Mouse (Mus musculus) left cerebral cortex, adult 8-10 months (tissue): ENCODE measurements at regions not wholly inside any gene's neighbourhood (a gene's known extent, or its start where the extent isn't known, plus 50 kb on each side); places are given as distances from the start of the nearest gene placed in this dataset.

Source experiments
- DNase-seq, 2 experiments: peaks; one replicate each; pipeline ENCODE4 v3.0.0; 2022; ENCODE audit warnings: low spot score in 2 of 2

DNA sequence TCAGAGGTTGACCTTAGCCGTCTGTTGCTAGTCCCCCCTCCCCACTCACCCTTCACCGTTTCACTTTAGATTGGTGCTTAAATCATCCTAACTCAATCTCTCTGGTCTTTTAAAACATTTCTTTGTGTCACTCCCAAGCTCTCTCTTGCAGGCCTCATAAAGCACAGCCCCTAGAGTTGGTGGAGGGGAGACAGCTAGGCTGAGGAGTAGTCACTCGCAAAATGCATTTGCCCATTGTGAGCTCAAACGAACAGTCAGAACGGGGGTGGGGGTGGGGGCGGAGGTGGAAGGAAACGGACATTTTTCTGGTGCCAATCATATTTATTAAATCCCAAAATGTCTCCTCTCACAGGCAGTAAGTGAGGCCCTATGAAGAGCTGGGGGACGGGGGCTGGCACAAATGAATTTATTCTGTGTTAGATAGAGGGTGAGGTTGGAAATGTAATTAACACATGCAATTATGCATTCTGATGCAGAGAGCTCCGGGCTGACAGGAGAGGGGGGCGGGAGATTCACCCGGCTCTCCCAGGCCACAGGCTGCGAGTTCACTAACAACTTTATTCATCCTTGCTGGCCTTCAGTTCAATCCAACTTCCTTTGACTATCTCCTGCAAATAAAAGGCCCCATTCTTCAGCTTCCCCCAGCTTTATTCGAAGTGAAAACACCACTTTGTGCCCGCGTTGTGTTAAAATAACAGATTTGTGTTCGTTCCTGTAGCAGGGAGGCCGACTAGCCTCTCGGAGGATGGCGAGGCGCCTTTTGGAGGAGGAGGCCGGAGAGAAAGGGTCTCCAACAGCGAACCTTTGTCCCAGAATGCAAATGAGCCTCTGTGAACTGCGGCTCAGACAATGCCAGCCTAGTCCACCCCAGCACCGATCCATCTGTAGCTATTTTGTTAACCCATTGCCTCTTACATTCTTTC is 223.7 kb upstream of the Irx5 start:
- DNase-seq, result peak; percentile 3 to 30

DNA sequence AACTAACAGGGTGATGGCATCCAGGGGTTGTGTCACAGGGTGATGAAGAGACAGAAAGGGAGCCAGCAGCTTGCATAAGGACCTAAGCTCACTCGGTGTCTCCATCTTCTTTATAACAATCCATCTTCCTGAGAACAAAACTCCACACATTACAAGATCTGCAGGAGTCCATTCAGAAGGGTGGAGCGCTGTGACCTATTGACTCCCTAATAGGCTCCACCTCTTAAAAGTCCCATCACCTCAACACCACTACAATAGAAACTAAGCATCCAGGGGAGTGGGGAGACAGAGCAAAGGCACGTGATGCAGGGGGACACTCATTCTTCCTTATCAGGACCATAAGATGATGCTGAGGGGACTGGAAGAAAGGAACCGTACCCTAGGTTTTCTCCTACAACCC is 224.5 kb upstream of the Irx5 start:
- no peak for DNase-seq

DNA sequence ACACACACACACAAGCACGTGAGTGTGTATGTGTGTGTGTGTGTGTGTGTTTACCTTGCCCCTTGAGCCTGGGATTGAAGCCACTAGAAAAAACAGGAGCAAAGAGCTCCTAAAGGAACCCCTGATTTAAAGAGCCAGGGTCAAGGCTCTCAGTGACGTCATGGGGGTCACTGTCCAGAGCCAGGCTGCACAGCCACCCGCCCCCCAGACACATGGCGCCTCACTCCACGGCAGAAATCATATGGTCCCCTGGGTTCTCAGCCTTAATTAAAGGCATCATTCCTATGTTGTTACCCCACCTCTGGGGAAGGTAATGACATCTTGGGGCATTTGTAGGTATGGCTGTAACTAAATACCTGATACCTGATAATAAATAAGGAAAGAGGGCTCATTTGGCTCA is 224.9 kb upstream of the Irx5 start:
- DNase-seq, result no peak

DNA sequence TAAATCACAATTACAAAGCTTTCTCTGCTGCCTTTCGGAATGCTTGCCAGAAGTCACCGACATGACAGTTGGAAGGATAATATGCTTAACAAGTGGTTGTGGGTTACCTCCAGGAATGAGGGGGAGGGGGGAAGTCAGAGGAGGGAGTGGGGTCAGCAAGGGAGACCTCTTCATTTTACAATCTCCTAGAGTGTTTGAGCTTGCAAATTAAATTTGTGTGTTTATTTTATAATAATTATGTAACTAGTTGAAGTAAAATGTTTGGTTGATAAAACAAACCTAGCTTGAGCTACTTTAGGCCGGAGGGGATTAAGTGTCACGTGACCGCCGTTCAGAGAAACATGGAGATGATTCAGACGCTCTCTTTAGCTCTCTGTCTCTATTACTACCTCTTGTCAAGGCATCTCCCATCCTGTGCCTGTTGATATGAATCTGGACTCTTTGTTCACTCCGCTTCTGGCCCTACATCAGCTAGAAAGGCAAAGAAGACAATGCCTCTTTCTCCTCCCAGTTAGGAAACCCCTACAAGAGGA is 227.3 kb upstream of the Irx5 start:
- no peak for DNase-seq

DNA sequence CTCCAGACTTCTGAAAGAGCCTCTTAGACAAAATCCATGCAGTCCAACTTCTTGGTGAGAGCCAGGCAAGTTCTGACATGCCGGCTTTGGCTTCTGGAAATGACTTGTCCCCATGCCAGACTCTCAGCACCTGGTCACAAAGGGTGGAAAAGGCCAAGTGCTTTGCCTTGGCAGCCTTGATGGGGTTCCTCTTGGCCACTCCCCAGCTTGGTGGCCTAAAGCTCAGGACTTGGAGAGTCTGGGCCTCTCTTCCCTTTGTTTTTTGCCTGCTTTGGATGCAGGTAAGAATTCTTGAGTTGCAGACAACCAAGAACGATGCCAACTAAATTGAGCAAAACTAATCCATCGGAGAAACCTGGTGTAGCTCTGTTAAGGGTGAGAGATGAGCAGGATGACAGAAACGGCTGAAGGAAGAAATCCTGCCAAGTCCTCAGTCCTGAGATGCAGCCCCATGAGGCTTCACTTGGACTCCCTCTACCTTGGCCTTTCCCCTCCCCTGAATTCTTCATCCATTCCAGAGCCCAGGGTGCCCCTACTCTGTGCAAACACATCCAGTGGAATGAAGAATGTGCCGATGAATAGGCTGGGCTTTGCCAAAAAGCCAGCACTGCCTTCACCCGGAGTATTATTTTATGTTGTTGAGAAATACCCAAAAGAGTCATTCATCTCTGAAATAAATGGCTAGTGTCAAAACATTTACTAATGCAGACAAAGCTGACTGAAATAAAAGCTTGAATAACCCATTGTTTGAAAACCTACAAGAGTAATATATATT is 228.0 kb upstream of the Irx5 start:
- DNase-seq, result no peak

DNA sequence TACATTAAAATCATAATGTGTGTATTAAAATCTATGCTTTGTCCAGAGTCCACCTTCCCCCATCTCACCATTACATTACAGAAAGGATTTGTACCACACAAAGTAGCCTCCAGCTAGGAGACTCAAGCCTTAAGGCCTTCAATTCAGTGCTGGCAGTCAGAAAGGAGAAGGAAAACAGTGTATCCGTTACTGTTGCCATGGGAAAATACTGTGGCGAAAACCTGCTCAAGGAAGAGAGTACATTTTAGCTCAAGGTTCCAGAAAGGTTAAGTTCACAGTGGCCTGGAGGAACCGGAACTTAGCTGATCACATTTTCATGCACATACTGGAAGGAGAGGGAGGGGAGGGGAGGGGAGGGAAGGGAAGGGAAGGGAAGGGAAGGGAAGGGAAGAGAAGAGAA is 231.8 kb upstream of the Irx5 start:
- DNase-seq, result no peak

DNA sequence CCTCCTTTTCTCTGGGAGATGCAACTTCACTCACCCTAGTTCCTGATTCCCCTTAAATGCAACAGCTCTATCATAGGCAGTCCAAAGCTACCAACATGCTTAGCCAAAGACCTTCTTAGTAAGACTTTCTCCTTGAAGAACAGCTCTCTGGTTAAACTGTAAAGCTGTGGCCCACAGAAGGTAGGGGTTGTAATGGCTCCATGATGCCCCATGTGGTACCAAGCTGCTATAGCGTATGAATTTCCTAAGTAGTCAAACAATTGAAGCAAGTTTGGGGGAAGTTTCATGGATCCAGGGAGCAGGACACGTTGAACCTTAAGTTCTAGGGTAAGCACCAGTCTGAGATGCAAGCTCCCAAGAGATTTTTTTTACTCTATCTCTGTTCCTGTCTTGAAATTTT is 236.1 kb upstream of the Irx5 start:
- no peak for DNase-seq

DNA sequence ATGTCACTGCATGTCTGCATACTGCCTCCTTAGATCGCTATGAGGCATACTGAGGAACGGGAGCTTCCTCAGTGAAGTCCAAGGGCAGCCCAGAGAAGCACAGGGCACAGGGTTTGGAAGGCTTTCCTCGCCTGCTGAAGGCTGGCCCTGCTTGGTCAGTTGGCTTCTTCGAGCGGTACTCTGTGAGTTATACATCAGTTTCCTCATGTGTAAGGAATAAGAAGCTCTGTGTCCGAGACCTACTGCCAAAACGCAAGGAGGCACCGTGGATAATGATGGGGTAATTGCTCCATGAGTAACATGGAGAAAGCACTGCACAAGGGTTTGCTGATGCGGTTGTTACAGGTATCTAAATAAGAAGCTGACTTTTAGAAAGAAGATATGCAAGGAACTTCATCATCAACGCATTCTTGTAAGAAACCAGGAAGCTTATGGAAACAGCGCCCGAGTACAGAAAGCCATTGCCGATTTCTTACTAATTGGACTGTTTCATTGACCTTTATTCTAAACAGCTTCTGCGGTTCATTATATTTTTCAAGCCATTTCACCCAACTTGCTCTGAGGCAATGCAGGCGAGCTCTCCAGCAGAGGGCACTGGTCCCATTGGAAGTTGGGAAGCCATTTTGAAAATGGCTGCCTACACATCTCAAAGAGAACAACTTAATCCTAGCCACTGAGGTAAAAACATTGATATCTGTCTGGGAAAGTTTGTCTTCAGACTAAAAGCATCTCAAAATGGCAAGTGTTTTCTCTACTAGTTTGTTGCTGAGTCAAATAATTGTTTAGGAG is 241.8 kb upstream of the Irx5 start:
- no peak for DNase-seq

DNA sequence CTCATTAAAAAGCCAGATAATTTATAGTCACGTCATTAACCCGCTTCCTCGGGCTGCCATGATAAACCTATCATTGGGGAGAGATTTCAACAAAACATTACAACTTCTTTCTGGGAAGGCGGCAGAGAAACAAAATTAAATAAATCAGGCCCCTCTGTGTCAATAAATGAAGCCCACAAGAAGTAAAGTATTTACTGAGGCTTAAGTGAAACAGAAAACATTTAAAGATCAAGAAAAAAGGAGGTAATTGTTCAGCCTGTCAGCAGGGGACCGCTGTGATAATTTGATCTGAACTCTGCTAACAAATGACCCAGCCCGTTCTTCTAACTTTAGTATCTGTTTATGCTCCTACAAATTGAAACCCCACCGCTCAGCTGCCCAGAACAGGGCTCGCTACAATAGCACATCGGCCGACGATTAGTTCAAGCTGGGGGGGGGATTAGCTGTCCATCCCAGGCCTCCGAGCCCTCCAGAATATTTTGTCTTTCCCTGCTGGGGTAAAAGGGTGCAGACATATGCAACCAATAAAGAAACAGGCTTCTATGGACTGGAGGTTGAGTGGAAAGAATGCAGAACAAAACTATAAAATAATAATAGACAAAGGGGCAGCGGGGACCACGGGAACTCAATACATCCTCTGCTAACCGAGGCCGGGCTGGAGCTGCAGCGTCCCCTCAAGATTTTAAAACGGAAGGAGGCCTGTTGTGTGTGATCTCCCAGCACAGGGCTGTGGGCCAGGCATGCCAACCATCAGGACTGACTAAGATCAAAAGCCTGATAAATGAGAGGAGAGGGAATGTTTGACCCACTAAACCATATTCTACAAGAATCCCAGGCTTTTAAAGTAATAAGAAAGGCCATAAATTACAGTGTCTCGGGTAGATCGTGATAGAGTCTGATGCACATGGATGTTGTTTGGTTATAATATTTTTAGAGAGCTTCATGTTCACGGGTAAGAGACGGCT is 242.8 kb upstream of the Irx5 start:
- no peak for DNase-seq

DNA sequence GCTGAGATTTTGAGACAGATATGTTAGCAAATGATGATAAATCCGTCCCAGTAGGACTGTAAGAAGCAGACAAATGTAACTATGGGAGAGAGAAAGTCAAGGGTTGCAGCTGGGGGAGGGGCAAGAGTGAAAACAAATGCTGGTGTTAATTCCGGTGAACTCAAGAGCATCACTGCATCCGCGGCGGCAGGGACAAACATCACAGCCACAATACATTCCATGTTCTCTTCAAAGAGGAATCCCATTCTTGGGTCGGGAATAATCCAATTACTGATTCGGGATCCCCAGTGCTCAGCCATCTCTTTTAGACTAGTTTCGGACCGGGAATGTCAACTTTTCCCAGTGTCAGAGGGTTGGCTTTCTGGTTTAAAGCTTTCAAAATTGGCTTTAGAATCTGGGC is 243.5 kb upstream of the Irx5 start:
- no peak for DNase-seq

DNA sequence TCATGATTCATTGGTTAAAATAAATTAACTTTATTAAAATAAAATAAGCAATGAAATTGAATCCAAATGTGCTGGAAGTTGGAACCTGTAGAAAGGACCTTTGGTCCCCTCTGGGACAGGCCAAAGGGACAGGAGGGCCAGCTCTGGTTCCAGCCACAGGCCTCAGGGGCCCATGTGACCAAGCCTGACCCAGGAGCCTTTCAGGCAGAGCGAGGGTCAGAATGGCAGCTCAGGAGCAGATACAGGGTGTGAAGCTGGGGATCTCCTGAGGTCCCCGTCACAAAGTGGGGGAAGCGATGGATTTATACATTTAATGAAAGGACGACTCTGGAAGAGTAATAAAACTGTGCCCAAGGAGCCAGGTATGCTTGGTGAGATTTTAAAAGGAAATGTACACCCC is 244.0 kb upstream of the Irx5 start:
- DNase-seq, result no peak

DNA sequence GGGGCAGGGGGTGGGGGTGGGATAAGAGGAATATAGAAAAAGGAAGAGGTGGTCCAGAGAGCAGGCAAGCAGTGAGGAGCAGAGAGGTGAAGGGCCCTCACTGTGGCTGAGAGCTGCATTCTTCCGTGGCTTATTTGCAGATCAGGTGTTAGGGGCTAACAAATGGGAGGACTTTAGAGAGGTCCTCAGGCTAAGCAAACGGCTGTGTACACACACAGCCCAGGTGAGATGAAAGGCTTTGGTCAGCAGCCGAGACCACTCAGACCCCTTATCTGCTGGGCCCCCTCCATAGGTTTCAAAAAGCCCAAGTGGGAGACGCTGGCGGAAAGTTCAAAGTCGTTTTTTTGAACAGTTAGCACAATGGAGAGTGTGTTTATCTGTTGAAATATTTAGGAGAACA is 252.9 kb upstream of the Irx5 start:
- DNase-seq, result no peak

DNA sequence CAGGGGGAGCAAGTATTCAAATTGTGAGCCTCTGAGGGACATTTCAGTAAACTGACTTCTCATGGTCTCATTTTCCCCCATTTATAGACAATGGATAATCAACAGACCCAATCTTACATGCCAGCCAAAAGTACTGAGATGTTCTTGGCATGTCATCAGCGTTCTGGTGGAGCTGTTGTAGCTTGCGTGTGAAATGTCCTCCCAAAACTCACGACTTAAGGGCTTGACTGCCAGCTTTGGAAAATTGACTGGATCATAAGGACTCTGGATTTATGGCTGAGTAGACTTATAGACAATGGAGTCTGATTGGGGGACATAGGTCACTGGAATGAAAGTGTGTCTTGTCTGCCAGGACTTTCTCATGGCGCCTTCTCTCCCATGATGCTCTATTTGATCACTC is 254.9 kb upstream of the Irx5 start:
- DNase-seq, result no peak

DNA sequence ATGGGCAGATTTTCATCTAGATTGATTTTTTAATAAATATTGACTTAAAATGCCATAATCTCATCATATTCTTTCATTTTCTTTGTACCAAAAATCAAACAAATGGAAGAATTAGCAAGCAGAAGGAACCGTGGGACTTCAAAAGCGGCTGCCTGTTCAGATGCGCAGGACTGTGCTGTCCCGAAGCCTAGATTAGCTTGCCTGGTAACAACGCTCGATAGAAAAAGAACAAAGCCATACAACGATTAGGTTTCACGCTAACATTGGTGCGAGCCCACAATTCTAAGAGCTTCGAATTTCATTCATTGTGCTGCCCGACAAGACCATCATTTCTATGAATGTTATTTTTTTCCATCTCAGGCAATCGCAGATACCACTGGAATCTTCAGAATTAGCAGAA is 262.1 kb upstream of the Irx5 start:
- DNase-seq, result no peak

DNA sequence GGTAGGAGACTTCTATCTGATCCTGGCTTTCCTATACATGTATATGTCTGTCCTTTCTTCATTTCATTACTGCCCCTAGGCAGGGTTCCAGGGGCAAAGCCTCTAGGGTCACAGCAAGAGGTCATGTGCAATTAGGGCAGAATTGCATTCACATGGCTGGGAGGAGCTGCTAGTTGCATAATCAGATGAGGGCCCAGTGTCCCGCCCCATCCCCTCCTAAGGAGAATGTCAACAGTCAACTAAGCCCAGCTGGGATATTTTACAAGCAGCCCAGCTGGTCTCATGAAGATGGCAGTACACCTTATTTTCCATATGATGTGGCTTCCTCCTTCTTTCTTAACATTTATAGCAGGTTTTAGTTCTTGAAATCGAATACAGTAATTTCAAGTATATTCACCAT is 273.3 kb upstream of the Irx5 start:
- DNase-seq, result no peak

DNA sequence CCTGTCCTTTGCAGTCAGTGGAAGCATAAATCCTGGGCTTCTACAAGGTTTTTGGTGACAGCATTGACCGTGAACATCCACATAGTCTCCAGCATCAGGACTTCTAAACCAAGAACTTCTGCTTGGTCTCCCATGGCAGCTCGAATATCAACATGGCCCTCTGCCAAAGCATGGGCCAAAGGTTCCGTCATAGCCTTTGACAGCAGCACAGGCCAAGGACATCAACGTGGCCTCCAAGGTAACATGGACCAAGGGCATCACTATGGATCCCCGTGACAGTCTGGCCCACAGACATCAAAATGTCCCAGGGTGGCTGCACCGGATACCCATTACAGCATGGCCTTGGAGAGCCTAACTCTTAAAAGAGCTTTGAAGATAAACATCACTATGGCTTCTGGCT is 275.5 kb upstream of the Irx5 start:
- no peak for DNase-seq

DNA sequence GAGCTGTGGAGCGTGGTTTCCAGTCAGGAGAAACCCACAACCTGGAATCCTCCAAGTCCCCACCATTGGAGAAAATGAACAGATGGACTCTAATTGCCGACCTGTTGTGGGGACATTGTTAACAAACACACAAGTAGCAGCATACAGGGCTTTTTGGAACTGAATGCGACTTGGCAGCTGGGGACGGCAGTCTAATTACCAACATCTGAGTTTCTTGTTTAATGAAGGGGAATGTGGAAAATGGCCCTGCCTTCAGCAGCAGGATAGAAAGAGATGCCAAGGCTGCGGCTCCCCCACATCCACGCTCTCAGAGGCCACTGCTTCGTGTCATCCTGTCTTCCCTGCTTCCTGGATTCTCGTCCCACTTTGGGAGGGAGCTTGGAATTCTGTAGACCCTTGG is 276.6 kb upstream of the Irx5 start:
- DNase-seq, result peak in 1 of 2 experiments; percentile 13

DNA sequence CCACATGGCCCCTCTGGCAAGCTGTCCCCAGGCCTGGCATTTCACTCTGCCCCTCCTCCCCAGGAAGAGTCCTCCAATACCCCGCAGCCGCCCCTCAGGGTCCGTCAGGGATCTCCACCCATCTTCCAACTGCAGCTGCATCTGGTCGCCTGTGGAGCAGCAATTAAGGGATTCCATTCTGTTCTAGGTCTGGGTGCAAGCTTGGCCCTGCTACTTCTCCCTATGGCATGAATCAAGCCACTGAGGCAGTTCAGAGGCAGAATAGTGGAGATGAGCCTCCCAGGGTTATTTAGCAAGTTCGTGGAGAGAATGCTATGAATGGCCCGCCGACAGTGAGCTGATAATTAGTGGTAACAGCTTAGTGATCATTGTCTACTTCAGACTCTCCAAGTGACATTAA is 275.7 kb upstream of the Irx3 start:
- no peak for DNase-seq

DNA sequence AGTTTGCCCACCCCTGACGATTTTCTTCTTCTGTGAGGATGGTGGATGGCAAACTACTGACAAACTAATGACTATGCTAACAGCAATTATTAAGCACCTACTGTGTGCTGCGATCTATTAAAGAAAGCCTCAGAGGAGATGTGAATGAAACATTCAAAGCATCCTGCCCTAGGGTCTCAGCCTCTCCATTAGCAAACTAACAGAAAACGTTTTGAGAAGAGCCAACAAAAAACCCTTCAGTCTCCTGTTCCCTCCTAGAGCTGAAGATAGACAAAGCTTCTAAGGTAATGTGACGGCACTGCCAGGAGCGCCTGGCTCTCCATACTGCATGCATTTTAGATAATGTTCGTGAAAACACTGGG is 270.4 kb upstream of the Irx3 start:
- DNase-seq, result no peak
